Mouse (Mus musculus): ENCODE measurements around the gene Tnfaip1. TPM values are rescaled to one million over a fixed set of nuclear protein-coding genes. Genes with fewer than 3 reads are reported as not detected.
"Not testable (repeated sequence)": the region's sequence is repeated elsewhere in the genome, so short reads cannot be mapped to it uniquely, and the experiment has no call there.

Gene Tnfaip1
- total RNA-seq, 2 experiments from 2014 or later = 34.7 to 35.5 TPM

- DNase-seq (ENCODE audit: extremely low spot score in 1 of 2, low spot score in 1 of 2) = no peak
These were observed 4.2 kb upstream of the Tnfaip1 start for GRCm38 (mm10) chr11:78540358-78540757.

GRCm38 (mm10) chr11:78536690-78537084, 555 bp upstream of the Tnfaip1 start:
- DNase-seq (ENCODE audit: extremely low spot score in 1 of 2, low spot score in 1 of 2) = no peak

- no peak for DNase-seq (ENCODE audit: extremely low spot score in 1 of 2, low spot score in 1 of 2)
These were observed 604 bp downstream of the Tnfaip1 start for GRCm38 (mm10) chr11:78535376-78536079.

GRCm38 (mm10) chr11:78534516-78534915, 1.6 kb downstream of the Tnfaip1 start:
- no peak for DNase-seq (ENCODE audit: extremely low spot score in 1 of 2, low spot score in 1 of 2)

- not testable (repeated sequence) for DNase-seq (ENCODE audit: extremely low spot score in 1 of 2, low spot score in 1 of 2)
These were observed 4.6 kb downstream of the Tnfaip1 start for GRCm38 (mm10) chr11:78531515-78531914.

GRCm38 (mm10) chr11:78531046-78531445, 5.1 kb downstream of the Tnfaip1 start:
- DNase-seq (ENCODE audit: extremely low spot score in 1 of 2, low spot score in 1 of 2) = no peak

GRCm38 (mm10) chr11:78530001-78530400, 6.1 kb downstream of the Tnfaip1 start:
- no peak for DNase-seq (ENCODE audit: extremely low spot score in 1 of 2, low spot score in 1 of 2)

GRCm38 (mm10) chr11:78528714-78529113, 7.4 kb downstream of the Tnfaip1 start:
- DNase-seq (ENCODE audit: extremely low spot score in 1 of 2, low spot score in 1 of 2) = no peak

- no peak for DNase-seq (ENCODE audit: extremely low spot score in 1 of 2, low spot score in 1 of 2)
These were observed 11.3 kb downstream of the Tnfaip1 start for GRCm38 (mm10) chr11:78524838-78525237.

- no peak for DNase-seq (ENCODE audit: extremely low spot score in 1 of 2, low spot score in 1 of 2)
These were observed 12.7 kb downstream of the Tnfaip1 start for GRCm38 (mm10) chr11:78523241-78523955.

GRCm38 (mm10) chr11:78522481-78522997, 13.6 kb downstream of the Tnfaip1 start:
- no peak for DNase-seq (ENCODE audit: extremely low spot score in 1 of 2, low spot score in 1 of 2)

GRCm38 (mm10) chr11:78521880-78522279, 14.3 kb downstream of the Tnfaip1 start:
- DNase-seq (ENCODE audit: extremely low spot score in 1 of 2, low spot score in 1 of 2) = no peak

GRCm38 (mm10) chr11:78518931-78519330, 17.2 kb downstream of the Tnfaip1 start:
- no peak for DNase-seq (ENCODE audit: extremely low spot score in 1 of 2, low spot score in 1 of 2)

- no peak for DNase-seq (ENCODE audit: extremely low spot score in 1 of 2, low spot score in 1 of 2)
These were observed 20.4 kb downstream of the Tnfaip1 start for GRCm38 (mm10) chr11:78515549-78516325.

- no peak for DNase-seq (ENCODE audit: extremely low spot score in 1 of 2, low spot score in 1 of 2)
These were observed 22.9 kb downstream of the Tnfaip1 start for GRCm38 (mm10) chr11:78513106-78513790.

GRCm38 (mm10) chr11:78512025-78512957, 23.8 kb downstream of the Tnfaip1 start, which contains the start of the genes Tmem199 and Poldip2:
Gene Tmem199, minus strand, starts transcription at chr11:78512172.
Gene Poldip2, plus strand, starts transcription at chr11:78512193.
- DNase-seq (ENCODE audit: extremely low spot score in 1 of 2, low spot score in 1 of 2) = peak; percentile 78 to 79

- no peak for DNase-seq (ENCODE audit: extremely low spot score in 1 of 2, low spot score in 1 of 2)
These were observed 27.0 kb downstream of the Tnfaip1 start for GRCm38 (mm10) chr11:78509148-78509547.

- DNase-seq (ENCODE audit: extremely low spot score in 1 of 2, low spot score in 1 of 2) = no peak
These were observed 30.7 kb downstream of the Tnfaip1 start for GRCm38 (mm10) chr11:78505430-78505829.

Data from layer of hippocampus, postnatal 25 days (tissue).